Mouse (Mus musculus) erythroblast, embryonic 14.5 days (primary cell): ENCODE results near the gene Adgrg3.

ENCODE experiments used
- GATA1 ChIP-seq: IDR thresholded peaks from 2 replicates; pipeline ENCODE4 v1.6.1; 2012; ENCODE audit warnings: low read length, inconsistent platforms, mixed read lengths
- TAL1 ChIP-seq: IDR thresholded peaks from 3 replicates; pipeline ENCODE4 v1.6.1; 2012; ENCODE audit warnings: low read length, inconsistent platforms, mixed read lengths

DNA sequence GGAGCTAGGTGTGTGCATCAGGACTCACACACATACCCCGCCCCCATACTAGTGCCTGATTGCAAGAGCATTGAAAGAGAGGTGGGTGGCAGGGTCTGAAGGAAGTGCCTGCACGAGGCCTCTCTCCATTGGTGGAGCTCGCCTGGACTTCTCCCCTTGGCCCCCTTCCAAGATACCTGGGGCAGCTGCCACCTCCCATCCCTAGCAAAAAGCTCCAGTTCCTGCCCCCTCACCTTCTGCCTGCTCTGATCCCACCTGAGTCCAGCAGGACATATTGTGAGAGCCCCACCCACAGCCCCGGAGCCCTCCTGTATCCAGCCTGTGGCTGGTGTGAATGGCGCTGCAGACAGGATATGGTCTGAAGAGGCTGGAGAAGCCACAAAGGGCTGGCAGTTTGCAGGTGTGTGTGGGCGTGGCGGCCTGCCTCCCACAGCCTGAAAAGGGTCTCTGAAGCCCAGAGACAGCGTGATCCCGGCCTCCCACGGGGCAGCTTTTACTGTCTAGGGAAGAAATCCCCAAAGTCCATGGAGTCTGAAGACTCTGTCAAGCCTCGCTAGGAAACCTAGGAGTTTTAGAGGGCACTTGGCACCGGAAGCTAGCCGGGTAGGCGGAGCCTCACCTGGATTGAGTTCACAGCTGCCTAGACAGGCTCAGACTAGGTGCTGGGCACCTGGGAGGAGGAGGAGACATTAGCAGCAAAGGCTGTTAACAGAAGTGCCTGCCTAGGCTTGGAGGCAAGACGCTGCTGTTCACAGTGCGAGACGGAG is 40.7 kb upstream of the Adgrg3 start:
- TF ChIP-seq TAL1 (no peak), GATA1 (no peak)
